Mouse (Mus musculus): ENCODE data around the gene Kras. TPM values are rescaled to one million over a fixed set of nuclear protein-coding genes. Genes with fewer than 3 reads are reported as not detected.

Gene Kras
- total RNA-seq, 2 experiments from 2014 or later = 24.1 to 27.6 TPM

DNA sequence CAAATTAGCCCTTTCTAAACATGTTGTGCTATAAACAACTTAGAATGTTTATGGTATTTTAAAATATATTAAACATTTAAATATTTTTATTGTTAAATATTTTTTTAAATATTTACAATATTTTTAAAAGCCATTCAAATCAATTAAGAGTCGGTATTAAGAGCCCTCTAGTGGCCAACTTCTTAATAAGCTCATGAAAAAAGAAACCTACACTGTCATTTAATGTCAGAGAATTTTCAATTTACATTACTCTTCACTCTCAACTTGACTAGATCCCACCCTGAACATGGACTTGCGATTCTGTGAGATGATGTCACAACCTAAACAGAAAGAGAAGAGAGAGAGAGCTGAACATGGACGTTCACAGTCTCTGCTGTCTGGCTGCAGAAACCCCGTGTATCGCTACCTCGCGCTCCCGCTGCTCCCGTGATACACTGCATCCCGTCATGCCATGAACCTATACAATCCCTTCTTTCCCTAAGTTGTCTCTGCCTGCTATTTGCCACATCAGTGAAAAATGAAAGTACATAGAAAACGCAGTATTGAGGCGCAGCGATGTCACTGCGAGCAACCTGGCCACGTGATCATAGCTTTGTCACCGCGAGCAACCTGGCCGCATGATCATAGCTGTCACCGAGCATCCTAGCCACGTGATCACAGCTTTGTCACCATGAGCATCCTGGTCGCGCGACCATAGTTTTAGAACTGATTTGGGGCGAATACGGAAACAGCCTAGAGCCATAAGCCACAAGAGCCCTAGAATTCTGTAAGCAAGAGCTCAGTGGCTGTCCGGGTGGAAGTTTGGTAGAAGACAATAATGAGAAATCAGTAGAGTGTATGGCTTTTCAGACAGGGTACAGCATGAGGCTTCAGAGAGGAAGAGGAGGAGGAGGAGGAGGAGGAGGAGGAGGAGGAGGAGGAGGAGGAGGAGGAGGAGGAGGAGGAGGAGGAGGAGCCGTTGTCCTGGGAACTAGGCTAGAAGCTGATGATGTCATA, 62.6 kb downstream of the Kras start:
- DNase-seq = no peak

DNA sequence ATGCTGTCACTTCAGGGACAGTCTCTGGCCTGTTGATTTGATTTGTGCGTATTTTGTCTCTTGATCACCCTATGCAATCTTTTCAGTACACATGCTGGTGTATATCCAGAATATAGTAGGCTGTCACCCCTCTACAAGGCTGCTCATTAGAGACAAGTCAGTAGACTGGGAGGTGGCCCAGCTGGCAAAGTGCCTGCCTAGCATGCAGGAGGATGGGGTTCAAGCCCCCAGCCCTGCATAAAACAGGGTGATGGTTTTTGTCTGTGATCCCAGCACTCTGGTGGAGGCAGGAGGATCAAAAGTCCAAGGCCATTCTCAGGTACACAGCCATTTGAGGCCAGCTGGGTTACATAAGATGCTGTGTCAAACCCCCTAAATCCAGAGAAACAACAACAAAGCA, 63.9 kb downstream of the Kras start:
- no peak for DNase-seq

DNA sequence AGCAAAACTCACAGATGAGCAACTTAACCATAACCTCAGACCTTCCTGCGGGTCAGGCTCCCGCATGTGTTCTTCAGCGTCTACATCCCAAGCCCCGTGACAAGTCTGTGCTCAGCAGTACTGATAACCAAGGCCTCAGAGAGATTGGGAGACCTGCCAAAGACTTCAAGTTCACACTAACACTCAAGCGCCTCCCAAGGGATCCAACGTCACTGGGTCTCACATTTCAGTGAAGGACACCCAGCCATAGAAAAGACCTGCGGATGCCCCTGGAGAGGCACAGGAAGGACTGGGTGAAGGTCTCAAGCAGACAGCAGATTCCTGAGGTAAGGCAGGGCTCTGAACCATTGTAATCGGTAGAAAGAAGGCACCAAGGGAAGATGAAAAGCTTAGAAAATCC, 68.0 kb downstream of the Kras start:
- DNase-seq = no peak

DNA sequence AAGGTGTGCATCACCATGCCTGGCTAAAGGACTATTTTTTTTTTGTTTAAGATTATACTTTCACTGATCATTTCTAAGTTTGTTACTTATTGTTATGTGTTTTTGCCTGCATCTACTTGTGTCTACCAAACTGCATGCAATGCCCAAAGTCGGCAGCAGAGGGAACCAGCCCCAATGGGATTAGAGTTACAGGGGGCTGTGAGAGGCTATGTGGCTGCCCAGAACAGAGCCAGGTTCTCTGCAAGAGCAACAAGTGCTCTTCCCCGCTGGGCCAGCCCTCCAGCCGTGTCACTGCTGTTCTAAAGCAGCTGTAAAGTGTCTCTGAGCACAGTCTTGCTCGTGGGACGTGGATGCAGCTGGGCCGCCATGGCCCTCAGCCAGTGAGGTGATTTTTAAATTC, 70.4 kb downstream of the Kras start:
- DNase-seq = peak; percentile 65

- DNase-seq = no peak
Observed at GRCm38 (mm10) chr6:145176474-145176873, 73.6 kb downstream of the Kras start.

GRCm38 (mm10) chr6:145175571-145175981, 74.5 kb downstream of the Kras start:
- no peak for DNase-seq

- peak; percentile 85 for DNase-seq
Observed at GRCm38 (mm10) chr6:145173781-145174191, 76.3 kb downstream of the Kras start.

DNA sequence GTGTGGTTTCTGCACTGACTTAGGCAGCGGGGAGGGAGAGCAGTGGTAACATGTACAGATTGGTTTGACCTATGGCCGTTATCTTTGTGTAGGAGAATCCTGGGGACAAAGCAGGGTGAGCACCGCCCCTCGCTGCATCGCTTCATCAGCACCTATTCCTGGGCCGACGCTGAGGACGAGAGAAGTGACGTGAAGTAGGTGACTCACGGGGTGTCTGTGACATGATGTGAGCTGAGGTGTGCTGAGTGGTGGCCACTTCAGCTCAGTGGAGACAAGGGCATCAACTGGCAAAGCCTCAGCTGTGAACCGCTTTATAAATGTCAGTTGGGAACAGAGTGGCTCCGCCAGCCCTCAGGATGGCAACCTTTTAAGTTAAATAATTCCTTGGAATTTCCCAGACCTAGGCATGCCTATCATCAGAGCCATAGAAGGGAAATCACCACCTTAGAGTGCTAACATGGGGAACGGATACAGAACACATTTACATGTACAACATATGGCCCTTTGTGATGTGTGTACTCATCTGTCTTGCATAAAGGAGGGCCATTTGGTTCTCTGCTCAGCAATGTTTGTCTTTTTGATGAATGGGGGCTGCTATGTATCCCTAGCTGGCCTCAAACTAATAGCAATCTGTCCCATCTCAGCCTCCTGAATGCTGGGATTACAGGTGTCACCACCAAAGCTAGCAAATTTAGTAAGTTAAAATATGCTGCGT, 78.0 kb downstream of the Kras start:
- no peak for DNase-seq

Other genes starting within 250 kb of the Kras start
- gene Bcat1, start 174.1 kb downstream of the Kras start, total RNA-seq (2021) = 10 to 100 TPM; 12.3 to 16.6 TPM
- gene Lrmp, start 134.6 kb downstream of the Kras start, total RNA-seq (2021) = 1 to 10 TPM; 1.2 to 4.1 TPM
- under 1 TPM; 0.19 to 0.29 TPM for gene Casc1, start 39.2 kb downstream of the Kras start, total RNA-seq (2021)
- 10 to 100 TPM; 58.8 to 64.4 TPM for gene Etfrf1, start 39.1 kb downstream of the Kras start, total RNA-seq (2021)

Data from gastrocnemius, postnatal 10 days (tissue).